Mouse (Mus musculus) adrenal gland, postnatal 10 days (tissue): ENCODE results near the gene Ddx6. TPM values are rescaled to one million over a fixed set of nuclear protein-coding genes. Genes with fewer than 3 reads are reported as not detected.
"Not testable (repeated sequence)": the region's sequence is repeated elsewhere in the genome, so short reads cannot be mapped to it uniquely, and the experiment has no call there.

ENCODE experiments used
- DNase-seq: peaks from one replicate; pipeline ENCODE4 v3.0.0; 2021; ENCODE audit warnings: mixed read lengths
- long read RNA-seq, 2 experiments: library from polyadenylated mRNA; stranded (forward); transcript quantifications; one replicate each; pipeline ENCODE4 v2.0.0; 2021
- total RNA-seq, 2 experiments: library from RNA; stranded (reverse); gene quantifications; 2 replicates each; pipeline ENCODE4 v1.2.3; 2021

Gene Ddx6
- 100 to 1,000 TPM; 106 to 118 TPM for total RNA-seq
- long read RNA-seq, experiment 1, full-length matches to known transcripts = 15 of 86 reads
- long read RNA-seq, experiment 1, partial matches to known transcripts = 6 of 86 reads
- long read RNA-seq, experiment 1, other reads (novel, unspliced or antisense) = 65 of 86 reads
- long read RNA-seq, experiment 2, full-length matches to known transcripts = 3 of 86 reads
- long read RNA-seq, experiment 2, partial matches to known transcripts = 0 of 86 reads
- long read RNA-seq, experiment 2, other reads (novel, unspliced or antisense) = 83 of 86 reads

GRCm38 (mm10) chr9:44604779-44605615 lies at the start of gene Ddx6:
TSS of gene Ddx6 (plus strand) at chr9:44604892.
- DNase-seq = peak; percentile 85

GRCm38 (mm10) chr9:44561597-44561996 lies 43.1 kb upstream of the Ddx6 start, which contains the start of gene Cxcr5:
TSS of gene Cxcr5 (minus strand) at chr9:44561877.
- no peak for DNase-seq

- DNase-seq = no peak
Measured at GRCm38 (mm10) chr9:44562936-44563335, 41.8 kb upstream of the Ddx6 start.

- DNase-seq = no peak
Measured at GRCm38 (mm10) chr9:44565367-44565766, 39.3 kb upstream of the Ddx6 start.

- no peak for DNase-seq
Measured at GRCm38 (mm10) chr9:44567338-44568082, 37.2 kb upstream of the Ddx6 start.

- no peak for DNase-seq
Measured at GRCm38 (mm10) chr9:44568083-44568455, 36.6 kb upstream of the Ddx6 start.

- DNase-seq = no peak
Measured at GRCm38 (mm10) chr9:44570939-44571382, 33.7 kb upstream of the Ddx6 start.

- DNase-seq = no peak
Measured at GRCm38 (mm10) chr9:44573306-44573705, 31.4 kb upstream of the Ddx6 start.

- no peak for DNase-seq
Measured at GRCm38 (mm10) chr9:44575095-44575494, 29.6 kb upstream of the Ddx6 start.

- not testable (repeated sequence) for DNase-seq
Measured at GRCm38 (mm10) chr9:44576046-44576445, 28.6 kb upstream of the Ddx6 start.

- no peak for DNase-seq
Measured at GRCm38 (mm10) chr9:44579392-44579791, 25.3 kb upstream of the Ddx6 start.

- no peak for DNase-seq
Measured at GRCm38 (mm10) chr9:44580085-44580484, 24.6 kb upstream of the Ddx6 start.

- no peak for DNase-seq
Measured at GRCm38 (mm10) chr9:44581423-44581822, 23.3 kb upstream of the Ddx6 start.

GRCm38 (mm10) chr9:44582390-44582789 lies 22.3 kb upstream of the Ddx6 start:
- no peak for DNase-seq

- no peak for DNase-seq
Measured at GRCm38 (mm10) chr9:44586640-44587261, 17.9 kb upstream of the Ddx6 start.

- DNase-seq = no peak
Measured at GRCm38 (mm10) chr9:44587262-44588160, 17.2 kb upstream of the Ddx6 start.

- DNase-seq = no peak
Measured at GRCm38 (mm10) chr9:44588605-44589004, 16.1 kb upstream of the Ddx6 start.

GRCm38 (mm10) chr9:44589095-44589494 lies 15.6 kb upstream of the Ddx6 start:
- no peak for DNase-seq

- DNase-seq = no peak
Measured at GRCm38 (mm10) chr9:44590969-44591368, 13.7 kb upstream of the Ddx6 start.

GRCm38 (mm10) chr9:44591595-44592188 lies 13.0 kb upstream of the Ddx6 start:
- no peak for DNase-seq

GRCm38 (mm10) chr9:44593221-44593620 lies 11.5 kb upstream of the Ddx6 start:
- no peak for DNase-seq
